Mouse (Mus musculus) testis, adult 2 months (tissue): ENCODE measurements around the gene Adcy10.

Source experiments
- CTCF ChIP-seq: fragments of 200-500 bp; IDR thresholded peaks from 2 replicates; pipeline ENCODE4 v1.5.1; 2012; ENCODE audit warnings: low read depth, mild to moderate bottlenecking, inconsistent platforms, low read length, moderate library complexity; ENCODE audit not compliant: control insufficient read depth, insufficient read depth, insufficient replicate concordance
- POLR2A ChIP-seq: fragments of 200-500 bp; IDR thresholded peaks from 2 replicates; pipeline ENCODE4 v1.6.1; 2012; ENCODE audit warnings: low read depth, mild to moderate bottlenecking, inconsistent platforms, low read length, moderate library complexity; ENCODE audit not compliant: control insufficient read depth

DNA sequence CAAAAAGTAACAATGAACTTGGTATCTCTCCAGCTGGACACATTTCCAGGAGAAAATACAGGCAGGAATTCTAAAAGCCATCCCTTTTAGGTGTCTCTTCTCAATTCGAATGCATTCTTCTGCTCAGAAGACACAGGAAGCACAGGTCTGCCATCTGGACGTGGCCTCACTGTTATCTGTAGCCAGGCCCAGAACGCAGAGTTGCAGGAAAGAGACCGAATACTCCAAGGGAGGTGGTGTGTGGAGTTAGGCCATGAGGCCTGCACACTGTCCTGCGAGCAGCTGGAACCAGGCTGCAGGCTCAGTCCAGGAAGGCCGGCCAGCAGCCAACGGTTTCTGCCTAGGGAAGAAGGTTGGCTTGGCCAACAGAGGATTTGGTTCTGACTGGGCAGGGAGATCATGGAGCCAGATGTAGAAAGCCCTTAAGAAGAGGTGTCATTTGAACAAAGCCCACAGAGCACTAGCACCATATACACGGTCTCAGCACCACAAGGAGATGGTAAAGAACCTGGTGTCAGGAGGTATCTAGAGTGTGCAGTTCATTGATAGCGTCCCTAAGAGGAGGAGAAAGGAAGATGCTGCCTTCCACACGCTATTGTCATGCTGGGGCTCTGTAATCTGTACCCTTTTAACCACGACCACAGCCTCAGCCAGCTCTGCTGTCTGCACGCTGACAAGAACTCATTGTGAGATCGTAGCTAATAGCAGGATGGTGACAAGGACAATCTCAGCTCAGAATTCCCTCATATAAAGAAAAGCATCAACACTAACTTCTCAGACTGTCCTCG, 107.5 kb downstream of the Adcy10 start:
- TF ChIP-seq CTCF (no peak), POLR2A (no peak)
